Mouse (Mus musculus): Measurements from ENCODE around the gene Ccnd2.

- no peak for TF ChIP-seq CTCF (IDR thresholded peaks at IDR 0.05; ENCODE audit: insufficient read depth, low read length)
- TF ChIP-seq POLR2A (IDR thresholded peaks at IDR 0.05; ENCODE audit: borderline replicate concordance, extremely low read depth, low read depth, low read length): no peak
These were observed 5.6 kb downstream of the Ccnd2 start for GRCm38 (mm10) chr6:127146322-127146947.

Data from lung, adult 2 months (tissue).